Mouse (Mus musculus) mesoderm, embryonic 11.5 days (tissue): ENCODE measurements at regions not wholly inside any gene's neighbourhood (a gene's known extent, or its start where the extent isn't known, plus 50 kb on each side); places are given as distances from the start of the nearest gene placed in this dataset.
"Not testable (repeated sequence)": the region's sequence is repeated elsewhere in the genome, so short reads cannot be mapped to it uniquely, and the experiment has no call there.

ENCODE experiments used
- DNase-seq: peaks from one replicate; pipeline ENCODE4 v3.0.0-alpha.2; 2012; ENCODE audit warnings: low read depth, low spot score

GRCm38 (mm10) chr14:9492228-9492627 lies 826.2 kb upstream of the 4930452B06Rik start:
- no peak for DNase-seq

- DNase-seq, result peak; percentile 24
Measured at GRCm38 (mm10) chr14:9488585-9488984, 822.5 kb upstream of the 4930452B06Rik start.

GRCm38 (mm10) chr14:9478981-9479380 lies 812.9 kb upstream of the 4930452B06Rik start:
- DNase-seq, result no peak

GRCm38 (mm10) chr14:9475169-9475568 lies 809.1 kb upstream of the 4930452B06Rik start:
- DNase-seq, result no peak

GRCm38 (mm10) chr14:9469686-9470085 lies 803.6 kb upstream of the 4930452B06Rik start:
- no peak for DNase-seq

- DNase-seq, result no peak
Measured at GRCm38 (mm10) chr14:9468654-9469053, 802.6 kb upstream of the 4930452B06Rik start.

- no peak for DNase-seq
Measured at GRCm38 (mm10) chr14:9467690-9468458, 801.8 kb upstream of the 4930452B06Rik start.

- no peak for DNase-seq
Measured at GRCm38 (mm10) chr14:9460006-9460405, 794.0 kb upstream of the 4930452B06Rik start.

GRCm38 (mm10) chr14:9458856-9459255 lies 792.8 kb upstream of the 4930452B06Rik start:
- DNase-seq, result peak; percentile 23

- peak; percentile 66 for DNase-seq
Measured at GRCm38 (mm10) chr14:9457801-9458495, 791.9 kb upstream of the 4930452B06Rik start.

- no peak for DNase-seq
Measured at GRCm38 (mm10) chr14:9455986-9456385, 789.9 kb upstream of the 4930452B06Rik start.

- peak; percentile 9 for DNase-seq
Measured at GRCm38 (mm10) chr14:9449942-9450341, 783.9 kb upstream of the 4930452B06Rik start.

- DNase-seq, result no peak
Measured at GRCm38 (mm10) chr14:9437896-9438295, 771.9 kb upstream of the 4930452B06Rik start.

- DNase-seq, result no peak
Measured at GRCm38 (mm10) chr14:9435136-9435535, 769.1 kb upstream of the 4930452B06Rik start.

GRCm38 (mm10) chr14:9433081-9433590 lies 767.1 kb upstream of the 4930452B06Rik start:
- no peak for DNase-seq

GRCm38 (mm10) chr14:9431798-9432197 lies 765.8 kb upstream of the 4930452B06Rik start:
- DNase-seq, result no peak

- DNase-seq, result no peak
Measured at GRCm38 (mm10) chr14:9411822-9412403, 745.9 kb upstream of the 4930452B06Rik start.

- no peak for DNase-seq
Measured at GRCm38 (mm10) chr14:9403688-9404087, 737.6 kb upstream of the 4930452B06Rik start.

- DNase-seq, result no peak
Measured at GRCm38 (mm10) chr14:9400861-9401260, 734.8 kb upstream of the 4930452B06Rik start.

GRCm38 (mm10) chr14:9393271-9393771 lies 727.3 kb upstream of the 4930452B06Rik start:
- DNase-seq, result peak; percentile 78

GRCm38 (mm10) chr14:9389878-9390536 lies 724.0 kb upstream of the 4930452B06Rik start:
- not testable (repeated sequence) for DNase-seq

GRCm38 (mm10) chr14:9389180-9389579 lies 723.1 kb upstream of the 4930452B06Rik start:
- no peak for DNase-seq
